Mouse (Mus musculus) MN1 (cell line): ENCODE data around the gene Cxcr4.

Experiments used
- DNase-seq: peaks from one replicate; pipeline ENCODE4 v3.0.0-alpha.2; 2016; ENCODE audit warnings: low spot score

Gene Cxcr4

DNA sequence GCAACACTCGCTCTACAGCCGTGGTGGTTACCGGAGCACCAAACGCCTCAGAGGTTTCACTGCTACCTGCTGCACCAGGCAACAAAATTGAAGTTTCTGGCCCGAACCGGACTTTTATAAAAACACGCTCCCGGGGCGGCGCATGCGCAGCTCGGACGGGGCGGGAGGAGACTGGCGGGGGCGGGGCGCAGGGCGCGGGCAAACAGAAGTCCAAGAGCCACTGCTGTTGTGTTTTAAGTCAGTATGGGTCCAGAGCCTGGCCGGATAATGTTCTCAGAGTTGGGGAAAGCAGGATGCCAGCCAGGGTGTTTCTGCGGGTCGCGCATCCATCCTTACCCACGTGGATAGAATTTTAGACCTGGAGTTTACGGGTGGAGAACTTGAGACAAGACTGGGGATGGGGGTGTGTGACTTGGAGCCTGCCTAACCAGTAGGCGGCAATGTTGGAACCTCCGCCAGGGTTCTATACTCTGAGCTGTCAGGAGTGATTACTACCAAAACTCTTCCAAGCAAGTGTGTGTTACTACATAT is at the start of gene Cxcr4:
Gene Cxcr4, minus strand, starts transcription at position 83 of the 531 bp plus-strand sequence.
- no peak for DNase-seq

DNA sequence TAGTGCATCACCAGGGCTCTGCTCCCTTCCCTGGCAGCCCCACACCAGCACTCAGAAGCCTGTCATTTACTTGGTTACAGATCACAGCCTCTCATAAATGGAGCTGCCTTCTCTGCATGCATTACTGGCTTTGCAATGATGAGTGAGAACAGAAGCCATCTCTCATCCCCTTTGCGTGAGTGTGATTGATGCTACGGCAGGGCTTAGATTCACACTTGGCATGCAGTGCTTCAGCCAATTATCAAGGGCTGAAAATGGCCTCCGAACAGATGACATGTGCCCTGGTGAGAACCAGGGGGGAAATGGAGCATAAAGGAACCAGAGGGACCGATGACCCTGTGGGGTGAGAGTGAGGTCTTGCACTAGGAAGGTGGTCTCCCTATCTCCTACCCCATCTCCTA is 47.6 kb upstream of the Cxcr4 start:
- no peak for DNase-seq

DNA sequence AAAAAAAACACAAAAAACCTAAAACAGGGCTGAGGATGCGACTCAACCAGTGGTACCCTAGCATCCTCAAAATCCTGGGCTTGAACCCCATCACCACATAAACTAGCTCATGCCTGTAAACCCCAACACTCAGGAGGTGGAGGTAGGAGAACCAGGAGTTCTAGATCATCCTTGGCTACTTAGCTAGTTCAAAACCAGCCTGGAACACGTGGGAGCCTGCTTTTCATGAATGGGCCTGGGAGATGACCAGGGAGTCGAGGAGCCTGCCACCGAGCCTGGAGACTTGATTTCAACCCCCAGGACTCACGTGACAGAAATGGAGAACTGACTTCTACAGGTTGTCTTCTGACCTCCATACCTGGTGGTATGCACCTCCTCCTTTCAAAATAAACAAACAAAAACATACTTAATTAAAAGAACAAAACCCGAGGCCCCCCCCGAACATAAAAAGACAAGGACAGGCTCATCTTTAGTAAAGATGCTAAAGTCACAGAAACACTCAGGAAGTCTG is 45.2 kb upstream of the Cxcr4 start:
- DNase-seq, result no peak

DNA sequence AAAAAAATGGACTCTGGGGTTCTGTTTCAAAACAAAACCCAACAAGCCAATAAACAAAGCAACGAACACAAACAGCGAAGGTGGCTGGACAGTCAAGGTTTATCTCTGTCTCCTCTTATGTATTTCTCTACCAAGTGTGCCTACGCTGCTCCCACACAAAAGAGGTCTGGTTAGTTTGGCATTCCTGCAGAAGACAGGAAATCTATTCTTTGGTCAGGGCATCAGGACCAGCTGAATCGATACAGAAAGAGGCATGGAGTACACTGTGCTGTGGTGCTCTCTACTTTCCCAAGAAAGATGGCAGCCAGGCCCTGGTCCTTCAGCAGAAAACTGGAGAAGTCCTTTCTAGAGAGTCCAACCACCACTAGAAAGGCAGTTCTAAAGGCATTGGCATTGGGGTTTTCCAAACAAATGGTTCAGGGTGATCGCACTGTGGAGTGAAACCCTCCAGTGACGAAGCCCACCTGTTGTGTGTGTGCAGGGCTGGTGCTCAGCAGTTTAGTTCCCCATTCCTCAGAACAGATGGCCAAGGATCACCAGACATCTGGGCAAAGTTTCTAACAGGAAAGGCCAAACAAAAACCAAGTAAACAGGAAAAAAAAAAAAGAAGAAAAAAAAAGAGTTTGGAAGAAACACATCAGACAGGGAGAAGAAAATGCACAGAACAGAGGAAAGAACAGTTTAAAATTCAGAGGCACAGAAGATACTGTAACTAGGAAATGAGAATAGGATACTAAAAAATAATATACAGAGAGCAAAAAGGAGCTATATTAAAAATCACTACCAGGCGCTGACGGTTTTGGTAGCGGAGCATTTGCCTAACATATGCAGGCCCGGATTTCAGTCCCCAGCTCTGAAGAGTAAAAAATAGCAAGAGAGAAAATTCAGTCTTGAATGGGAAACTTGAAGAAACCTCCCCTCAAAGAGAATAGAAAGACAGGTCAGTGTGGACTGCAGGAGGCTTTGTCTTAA is 44.5 kb upstream of the Cxcr4 start:
- no peak for DNase-seq

DNA sequence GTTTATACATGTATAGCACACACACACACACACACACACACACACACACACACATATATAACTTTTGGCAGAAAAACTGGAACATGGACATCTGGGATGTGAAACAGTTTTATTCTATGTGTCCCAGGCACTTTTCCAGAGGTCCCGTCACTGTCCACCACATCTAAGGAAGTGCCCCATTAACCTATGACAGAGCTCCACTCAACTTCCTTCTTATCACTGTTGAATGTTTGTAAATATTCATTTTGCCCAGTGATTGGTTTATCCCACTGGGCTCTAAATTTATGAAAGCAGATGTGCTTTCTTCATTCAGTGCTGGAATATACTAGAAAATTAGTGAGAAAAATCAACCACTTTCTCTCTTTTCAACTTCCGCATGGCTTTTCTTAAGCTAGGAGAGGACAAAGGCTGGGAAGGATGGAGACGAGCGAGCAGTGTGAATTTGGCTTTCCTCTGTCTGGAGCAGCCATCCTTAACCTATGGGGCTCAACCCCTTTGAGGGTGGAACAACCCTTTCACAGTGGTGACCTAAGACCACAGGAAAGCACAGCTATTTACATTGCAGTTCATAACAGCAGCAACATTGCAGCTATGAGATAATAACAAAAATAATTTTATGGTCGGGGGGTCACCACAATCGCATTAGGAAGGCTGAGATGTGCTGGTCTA is 41.8 kb upstream of the Cxcr4 start:
- DNase-seq, result no peak

DNA sequence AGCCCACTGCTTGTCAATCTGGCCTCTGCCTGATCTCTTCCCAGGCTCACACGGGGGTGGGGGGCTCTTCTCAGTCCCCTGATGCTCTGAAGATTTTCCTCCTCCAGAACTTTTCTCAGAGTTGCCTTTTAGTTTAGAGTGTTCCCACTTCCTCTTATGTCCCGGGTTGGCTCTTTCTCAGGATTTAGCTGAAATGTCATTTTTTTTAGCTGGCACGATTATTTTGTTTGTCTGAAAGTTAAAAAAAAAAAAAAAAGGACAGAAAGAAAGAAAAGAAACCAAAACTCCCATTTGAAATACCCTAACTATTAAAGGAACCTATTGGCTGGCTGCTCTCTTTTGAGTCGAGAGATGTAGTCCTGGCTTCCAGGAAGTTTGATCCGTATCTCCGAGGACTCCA is 40.4 kb upstream of the Cxcr4 start:
- no peak for DNase-seq

DNA sequence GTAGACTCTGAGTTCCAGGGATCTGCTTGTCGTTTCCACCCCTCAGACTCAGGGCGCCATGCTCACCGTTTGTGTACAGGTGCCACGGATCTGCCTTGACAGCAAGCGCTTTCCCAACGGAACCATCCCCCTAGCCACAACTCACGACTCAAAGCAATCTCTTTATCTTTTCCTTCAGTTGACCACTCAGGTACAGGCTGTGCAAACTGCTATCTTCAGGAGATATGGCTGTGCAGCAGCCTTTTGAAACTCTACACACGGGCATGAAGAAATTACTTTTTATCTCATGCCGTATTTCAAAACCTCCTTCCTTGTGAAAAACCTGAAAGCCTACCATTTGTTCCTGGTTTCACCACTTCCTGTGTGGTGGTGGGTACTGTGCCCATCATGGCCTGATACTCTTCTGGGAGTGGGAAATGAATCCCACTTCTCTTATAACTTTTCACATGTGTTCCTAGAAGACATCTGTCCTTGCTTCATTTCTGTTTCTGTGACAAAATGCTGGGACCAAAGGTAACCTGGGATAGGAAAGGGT is 34.1 kb upstream of the Cxcr4 start:
- DNase-seq, result no peak

DNA sequence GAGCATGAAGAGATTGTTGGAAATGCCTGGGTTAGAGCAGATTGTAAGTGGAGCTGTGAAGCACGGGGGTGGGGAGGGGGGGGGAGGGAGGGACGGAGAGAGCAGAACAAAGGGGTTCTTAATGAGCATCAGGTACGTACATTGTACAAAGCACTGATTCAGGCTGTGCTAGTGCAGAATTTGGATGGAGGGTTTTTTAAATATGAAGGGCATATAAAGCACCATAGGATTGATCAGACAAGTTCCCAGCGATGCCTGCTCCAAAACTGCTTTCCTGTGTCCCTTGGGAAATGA is 31.4 kb upstream of the Cxcr4 start:
- no peak for DNase-seq

DNA sequence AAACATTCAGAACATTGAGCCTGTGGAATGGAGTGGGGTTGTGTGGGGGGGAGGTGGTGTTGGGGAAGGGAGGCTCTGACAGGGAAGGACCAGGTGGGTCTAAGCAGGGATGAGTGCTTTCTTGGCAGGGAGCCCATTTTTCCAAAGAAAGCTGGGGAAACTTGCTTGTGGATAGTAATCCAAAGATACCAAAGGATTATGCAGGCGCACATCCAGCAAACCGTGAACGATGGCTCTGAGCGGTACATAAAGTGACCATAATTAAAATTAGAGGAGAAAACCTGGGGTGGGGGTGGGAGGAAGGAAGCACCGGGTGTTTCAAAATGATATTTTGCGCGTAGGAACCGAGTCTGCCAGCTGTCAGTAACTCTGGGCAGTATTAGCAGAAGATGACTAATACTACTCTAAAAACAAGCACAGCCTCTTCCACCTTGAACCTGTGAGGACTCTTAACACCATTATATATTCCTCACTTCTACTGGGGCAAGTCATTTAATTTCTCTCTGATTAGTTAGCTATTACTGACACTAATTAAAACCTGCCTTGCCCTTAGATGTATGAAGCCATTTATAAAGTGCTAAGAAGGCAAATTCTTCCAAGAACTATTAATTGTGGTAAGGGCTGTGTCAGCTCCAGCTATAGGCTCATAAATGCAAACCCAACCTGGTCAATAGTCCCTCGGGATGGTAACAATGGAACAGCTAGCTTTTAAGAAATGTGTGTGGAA is 30.9 kb upstream of the Cxcr4 start:
- no peak for DNase-seq

DNA sequence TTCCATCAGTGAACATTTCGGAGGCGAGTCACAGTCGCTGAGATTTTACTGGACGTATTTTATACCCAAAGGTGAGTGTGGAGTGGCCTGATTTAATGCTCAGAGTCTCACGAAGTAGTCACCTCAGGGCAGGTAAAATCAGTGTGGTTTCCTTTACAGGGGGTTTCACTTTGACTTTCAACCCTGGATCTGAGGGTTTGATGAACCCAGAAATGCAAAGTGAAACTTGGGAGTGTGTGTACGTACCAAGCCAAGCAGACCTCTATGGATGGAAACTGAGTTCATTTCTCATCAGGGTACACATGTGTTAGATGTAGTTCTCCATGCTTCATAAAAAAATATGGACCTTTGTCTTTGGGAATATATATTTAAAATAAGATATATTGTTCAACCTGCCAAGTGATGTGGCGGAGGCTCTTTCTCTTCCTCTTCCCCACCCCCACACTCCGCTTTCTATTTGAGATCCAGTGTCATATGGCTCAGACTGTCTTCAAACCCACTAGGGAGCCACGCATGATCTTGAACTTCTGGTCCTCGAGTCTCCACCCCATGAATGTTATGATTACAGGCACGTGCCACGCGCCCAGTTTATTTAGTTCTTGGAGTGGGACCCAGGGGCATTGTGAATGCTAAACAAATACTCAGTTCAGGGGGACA is 25.7 kb upstream of the Cxcr4 start:
- no peak for DNase-seq

DNA sequence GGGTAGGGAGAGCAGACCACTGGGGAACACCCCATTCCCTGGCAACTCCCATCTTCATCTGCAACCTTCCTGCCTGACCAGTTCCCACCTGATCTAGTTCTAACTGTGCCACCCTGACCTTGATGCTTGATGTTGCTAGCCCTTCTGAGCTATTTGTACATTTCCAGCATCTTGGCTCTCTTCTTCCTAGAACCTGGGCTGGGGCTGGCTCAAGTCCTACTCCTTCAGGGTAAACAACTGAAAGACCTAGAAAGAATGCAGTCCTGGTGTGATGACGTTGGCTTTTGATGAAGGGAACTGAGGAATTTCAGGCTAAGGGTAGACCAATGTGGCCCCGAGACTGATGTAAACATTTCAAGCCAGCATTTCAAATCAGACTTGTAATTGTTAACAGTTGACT is 24.5 kb upstream of the Cxcr4 start:
- no peak for DNase-seq

DNA sequence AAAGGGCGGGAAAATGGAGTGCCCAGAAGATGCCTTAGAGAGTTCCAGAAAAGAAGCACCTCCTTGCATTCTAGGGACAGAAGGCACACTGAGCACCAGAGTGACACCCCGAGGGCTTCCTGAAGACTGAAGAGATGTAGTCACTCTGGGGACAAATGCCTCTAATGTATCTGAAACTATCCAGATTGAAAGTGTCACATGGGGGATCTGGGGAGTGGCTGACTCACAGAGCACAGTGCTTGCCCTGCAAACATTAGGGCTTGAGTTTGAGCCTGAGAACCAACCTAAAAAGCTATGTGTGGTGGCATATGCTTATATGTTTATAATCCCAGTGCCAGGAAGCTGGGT is 23.3 kb upstream of the Cxcr4 start:
- DNase-seq, result no peak

DNA sequence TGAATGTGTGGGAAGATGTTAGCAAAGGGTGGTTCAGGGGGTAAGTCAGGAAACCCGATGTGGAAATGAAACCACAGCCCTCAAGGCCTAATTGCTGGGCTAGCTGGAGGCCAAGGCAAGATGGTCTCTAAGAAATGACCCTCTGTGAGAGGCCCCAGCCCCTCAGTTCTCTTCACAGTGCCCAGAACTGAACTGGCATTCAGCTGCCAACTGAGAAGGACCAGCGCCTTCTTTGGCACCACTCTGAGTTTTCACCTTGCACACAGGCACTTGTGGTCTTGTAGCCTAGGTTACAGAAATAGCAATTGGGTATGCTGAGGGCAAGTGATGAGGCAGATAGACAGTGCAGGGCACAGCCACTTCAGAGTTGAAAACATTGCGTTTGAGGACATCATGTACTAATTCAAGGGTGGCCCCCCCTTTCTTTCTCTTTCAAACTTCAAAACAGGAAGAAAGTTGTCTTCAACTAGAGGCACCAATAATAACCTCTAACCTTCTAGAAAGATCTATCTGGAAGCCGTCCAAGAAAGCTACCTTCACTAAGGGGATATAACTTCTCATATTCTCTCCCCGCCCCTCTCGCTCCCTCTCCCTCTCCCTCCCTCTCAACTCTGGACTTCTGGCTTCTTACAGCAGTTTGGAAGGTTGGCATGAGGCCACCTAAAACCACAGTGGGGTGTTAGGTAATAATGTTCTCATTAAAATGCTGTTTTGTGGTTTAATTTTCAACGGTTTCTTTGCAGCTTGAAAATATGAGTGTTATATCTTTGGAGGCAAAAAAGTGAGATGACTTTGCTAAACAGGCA is 22.8 kb upstream of the Cxcr4 start:
- no peak for DNase-seq

DNA sequence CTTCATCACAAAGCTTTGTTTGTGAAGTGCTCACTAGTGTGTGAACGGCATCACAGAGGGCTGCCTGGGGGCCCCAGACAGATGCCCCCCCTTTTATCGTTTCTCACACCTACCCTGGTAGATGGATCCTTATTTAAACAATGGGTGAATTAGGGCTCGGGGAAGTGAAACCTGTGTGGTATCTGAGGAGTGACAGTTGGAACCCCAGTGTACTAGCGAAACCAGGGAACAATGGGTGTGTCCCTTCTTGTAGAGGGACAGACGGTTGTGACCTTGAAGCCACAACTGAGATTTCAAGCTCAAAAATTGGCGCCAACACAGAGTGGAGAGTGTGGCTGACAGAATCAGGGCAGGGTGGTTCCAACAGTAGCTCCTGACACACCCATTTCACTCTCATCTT is 16.0 kb upstream of the Cxcr4 start:
- no peak for DNase-seq

DNA sequence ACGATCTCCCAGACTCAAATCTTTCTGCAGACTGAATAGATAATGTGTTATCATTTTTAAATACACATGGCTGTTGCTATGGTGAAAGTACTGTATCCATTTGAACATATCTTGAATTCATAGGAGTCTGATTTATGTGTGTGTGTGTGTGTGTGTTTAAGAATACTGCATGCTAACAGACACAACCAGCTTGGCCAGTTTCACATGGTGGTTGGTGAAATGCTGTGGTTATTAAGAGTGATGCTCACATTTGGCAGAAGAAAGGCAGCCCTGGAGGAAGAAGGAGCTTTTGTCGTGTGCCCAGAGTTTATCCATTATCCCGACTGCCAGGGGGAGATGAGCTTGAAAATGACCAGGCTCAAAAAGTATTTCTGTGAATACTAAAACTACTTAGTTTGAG is 15.3 kb upstream of the Cxcr4 start:
- no peak for DNase-seq

DNA sequence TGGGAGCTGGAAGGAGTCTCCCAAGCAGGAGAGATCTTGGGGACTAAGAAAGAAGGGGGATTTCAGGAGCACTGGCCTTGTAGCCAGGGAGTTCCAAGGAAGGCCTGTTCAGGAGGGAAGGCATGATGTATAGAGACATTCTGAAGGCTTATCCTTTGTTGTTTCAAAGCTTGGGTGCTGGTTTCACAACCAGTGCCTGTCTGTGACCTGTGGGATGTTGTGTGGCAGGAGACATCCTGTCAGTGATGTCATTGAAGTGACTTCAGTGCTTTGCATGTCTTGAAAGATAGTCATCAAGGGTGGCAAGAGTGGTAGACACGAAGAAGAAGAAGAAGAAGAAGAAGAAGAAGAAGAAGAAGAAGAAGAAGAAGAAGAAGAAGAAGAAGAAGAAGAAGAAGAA is 13.7 kb upstream of the Cxcr4 start:
- no peak for DNase-seq

DNA sequence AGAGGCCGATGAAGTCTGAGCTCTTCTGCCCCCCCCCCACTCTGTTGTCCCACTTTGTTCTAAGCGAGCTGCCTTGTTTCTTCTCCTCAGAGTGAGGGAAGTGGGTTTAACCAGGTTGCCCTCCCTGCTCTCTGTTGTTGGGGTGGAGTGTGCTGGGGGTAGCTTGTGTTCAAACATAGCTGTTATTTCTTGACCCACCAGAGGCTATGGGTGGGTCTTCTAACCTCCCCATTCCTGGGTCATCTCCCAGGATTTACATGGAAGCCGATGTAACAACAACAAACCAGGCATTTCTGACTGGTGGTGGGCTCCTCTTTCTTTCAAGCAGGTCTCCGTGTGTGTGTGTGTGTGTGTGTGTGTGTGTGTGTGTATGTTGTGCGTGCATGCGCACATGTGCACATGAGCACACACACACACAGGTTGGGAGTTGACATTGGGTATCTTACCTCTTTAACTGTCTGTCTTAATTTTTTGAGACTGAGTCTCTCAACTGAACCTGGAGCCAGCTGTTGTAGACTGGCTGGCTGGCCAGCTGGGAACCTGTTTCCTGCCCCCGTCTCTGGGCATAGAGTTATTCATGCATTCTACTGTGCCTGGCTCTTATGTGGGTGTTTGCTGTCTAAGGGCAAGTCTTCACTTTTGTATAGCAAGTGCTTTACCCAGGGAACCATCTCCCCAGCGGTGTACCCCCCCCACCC is 10.7 kb upstream of the Cxcr4 start:
- no peak for DNase-seq

DNA sequence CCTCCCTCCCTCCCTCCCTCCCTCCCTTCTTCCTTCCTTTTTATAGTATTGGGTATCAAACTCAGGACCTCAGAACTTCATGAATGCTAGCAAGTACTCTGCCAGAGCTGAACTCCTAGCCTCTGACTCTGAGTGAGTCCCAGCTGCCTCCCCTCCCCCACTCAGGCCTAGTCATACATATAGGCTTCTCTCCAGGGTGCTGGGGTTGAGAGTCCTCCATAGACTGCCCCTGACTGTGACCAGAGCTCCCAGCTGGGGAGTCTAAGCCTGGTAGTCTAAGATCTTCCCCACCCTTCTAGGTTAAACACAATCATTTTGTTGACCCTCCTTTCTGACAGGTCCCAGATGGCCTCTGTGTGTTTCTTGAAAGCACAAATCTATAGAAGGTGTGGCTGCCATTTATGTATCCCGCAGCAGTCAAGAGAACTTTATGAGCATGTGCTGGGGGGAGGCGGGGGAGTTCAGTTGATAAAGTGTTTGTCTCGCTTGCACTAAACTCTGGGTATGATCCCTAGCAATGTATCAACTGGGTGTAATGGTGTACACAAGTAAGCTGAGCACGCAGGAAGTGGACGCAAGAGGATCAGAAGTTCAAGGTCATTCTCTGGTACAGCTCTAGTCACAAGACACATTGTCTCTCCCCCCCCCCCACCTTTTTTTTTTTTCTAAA is 10.1 kb upstream of the Cxcr4 start:
- DNase-seq, result no peak

DNA sequence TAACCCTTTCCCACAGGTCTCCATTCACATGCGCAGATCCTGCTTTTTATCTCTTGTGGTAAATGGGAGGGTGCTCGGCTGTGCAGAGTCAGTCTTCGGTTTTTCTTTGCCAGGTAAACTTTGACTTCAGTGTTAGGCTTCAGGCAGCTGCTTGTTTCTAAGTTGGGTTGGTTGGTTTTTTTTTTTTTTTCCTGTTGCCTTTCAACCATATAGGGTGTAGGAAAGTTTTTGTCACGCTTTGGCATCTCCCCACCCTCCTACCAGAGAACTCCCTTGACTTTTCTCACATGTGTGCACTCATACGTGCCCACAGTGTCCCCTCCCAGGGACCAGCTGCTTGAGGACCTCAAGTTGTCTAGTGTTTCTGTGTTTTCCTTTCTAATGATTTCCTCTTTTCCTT is 9.2 kb upstream of the Cxcr4 start:
- DNase-seq, result no peak

DNA sequence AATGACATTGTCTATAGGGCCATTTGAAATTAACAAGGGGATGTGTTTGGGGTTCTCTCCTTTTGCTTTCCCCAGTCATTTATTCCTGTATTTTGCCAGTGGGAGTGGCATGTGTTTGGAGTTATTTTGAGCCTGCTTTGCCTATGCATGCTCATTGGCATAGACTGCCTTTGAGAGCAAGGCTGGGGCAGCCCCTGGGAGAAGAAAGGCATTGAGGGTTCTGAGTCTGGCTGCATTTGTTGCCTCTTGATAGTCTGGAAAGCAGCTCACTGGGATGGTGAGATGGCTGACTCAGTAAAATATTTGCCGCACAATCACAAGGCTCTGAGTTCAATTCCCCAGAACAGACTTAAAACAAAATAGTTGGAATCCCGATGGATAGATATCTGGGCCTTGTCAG is 8.5 kb upstream of the Cxcr4 start:
- DNase-seq, result no peak
